Mouse (Mus musculus) brain, embryonic 14.5 days (tissue): ENCODE measurements around the gene Cdk2ap2.

Experiments used
- CTCF ChIP-seq: fragments of 200-500 bp; IDR thresholded peaks from 2 replicates; pipeline ENCODE4 v1.5.1; 2012; ENCODE audit warnings: inconsistent platforms, mild to moderate bottlenecking, moderate library complexity, borderline replicate concordance; ENCODE audit not compliant: insufficient read depth, insufficient read length; ENCODE audit errors: extremely low read depth
- POLR2A ChIP-seq: fragments of 200-500 bp; IDR thresholded peaks from 2 replicates; pipeline ENCODE4 v1.6.1; 2012; ENCODE audit warnings: mild to moderate bottlenecking, inconsistent platforms, borderline replicate concordance; ENCODE audit not compliant: poor library complexity, insufficient read depth, insufficient read length, severe bottlenecking; ENCODE audit errors: extremely low read depth

- TF ChIP-seq CTCF: no peak
- no peak for TF ChIP-seq POLR2A
Observed at GRCm38 (mm10) chr19:4054613-4055012, 42.4 kb upstream of the Cdk2ap2 start.
